Mouse (Mus musculus): ENCODE data around the gene Chst14.

Gene Chst14

DNA sequence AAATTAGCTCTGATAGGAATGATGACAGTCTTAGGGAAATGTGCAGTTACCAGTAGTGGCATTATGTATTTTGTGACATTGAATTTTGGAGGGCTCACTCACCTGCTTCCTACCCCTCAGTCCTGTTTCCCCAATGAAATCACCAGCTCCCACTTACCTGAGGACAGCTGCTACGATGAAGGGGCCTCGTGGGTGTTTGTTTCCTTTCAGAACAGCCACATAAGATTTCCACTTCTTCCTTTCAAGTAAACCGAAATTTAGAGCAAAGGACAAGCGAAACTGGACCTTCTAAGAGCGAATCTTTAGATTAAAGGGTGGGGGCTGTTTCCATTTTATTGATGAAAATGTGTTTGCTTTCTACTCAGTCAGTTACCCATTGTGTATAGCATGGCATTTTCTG, 45.8 kb downstream of the Chst14 start:
- DNase-seq = no peak

DNA sequence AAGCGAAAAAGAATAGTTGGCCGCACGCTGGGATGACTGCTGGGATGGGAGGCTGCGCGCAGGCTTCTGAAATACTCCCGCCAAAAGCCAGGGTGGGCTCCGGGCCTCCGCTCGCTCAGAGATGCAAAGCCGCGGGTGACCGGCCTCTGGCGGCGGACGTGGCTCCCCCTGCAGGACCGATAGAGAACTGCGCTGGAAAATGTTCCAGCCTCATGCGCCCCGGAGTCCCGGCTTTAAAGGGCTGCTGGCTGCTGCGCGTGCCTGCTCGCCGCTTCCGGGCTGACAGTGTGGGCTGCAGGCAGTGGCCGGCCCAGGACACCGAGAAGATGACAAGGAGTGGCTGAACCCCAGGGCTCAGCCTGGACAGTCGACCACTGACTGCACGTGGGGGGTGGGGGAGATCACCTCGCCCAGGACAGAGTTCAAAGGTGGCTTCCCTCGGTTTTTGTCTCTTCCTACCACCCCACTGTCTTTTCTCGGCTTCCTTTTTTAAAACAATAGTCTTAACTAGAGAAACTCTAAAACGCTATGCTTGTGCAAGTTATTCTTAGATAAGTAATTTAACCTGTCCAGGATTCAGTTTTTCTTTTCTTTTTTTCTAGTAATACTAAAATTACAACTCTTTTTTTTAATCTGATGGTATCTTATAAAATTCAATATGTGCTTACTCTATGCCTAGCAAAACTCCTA, 46.5 kb downstream of the Chst14 start:
- peak; percentile 79 for DNase-seq

DNA sequence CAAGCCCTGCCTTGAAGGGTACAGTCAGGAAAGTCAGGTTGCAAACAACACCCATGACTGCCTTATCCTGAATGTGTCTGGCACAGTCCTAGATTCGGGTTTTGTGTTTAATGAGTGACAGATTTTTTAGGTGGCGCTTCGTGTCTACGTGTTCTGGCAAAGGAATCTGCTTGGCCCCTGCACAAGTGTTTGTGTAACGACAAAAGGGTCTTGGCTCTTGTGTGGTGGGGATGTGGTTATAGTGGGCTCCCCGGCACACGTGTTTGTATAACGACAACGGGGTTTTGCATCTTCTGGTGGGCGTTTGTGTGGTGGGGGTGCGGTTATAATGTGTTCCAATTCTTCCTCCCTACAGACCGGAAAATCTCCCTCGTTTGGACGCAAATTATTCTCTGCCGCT, 49.6 kb downstream of the Chst14 start:
- peak; percentile 27 for DNase-seq

DNA sequence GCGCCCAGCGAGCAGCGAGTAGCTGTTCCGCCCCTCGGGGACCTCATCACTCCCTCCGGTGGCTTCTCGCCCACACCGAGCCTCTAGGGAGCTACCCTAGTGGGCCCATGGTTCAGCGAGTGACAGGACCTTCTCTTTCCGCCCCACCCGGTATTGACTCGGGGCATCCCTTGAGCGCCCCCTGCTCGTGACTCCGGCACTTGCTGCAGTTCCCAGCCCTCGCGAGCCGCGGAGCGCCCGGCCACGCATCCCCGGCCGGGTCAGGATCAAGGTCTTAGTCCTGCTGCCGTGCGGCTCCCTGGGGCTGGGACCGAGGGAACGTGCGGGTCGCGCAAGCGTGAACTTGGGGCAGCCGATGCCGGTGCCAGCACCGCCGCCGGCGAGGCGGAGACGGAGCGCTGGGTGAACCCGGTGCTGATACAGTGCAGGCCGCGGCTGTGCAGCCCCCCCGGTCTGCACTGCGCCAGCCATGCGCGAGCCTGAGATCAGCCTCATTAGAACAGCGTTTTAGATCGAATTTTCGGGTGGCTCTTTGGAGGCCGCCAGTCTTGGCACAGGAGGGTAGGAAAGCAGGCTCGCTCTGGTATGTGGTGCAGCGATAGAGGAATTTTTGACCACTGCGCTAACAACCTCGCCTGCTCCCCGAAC, 50.1 kb downstream of the Chst14 start:
- peak; percentile 86 for DNase-seq

DNA sequence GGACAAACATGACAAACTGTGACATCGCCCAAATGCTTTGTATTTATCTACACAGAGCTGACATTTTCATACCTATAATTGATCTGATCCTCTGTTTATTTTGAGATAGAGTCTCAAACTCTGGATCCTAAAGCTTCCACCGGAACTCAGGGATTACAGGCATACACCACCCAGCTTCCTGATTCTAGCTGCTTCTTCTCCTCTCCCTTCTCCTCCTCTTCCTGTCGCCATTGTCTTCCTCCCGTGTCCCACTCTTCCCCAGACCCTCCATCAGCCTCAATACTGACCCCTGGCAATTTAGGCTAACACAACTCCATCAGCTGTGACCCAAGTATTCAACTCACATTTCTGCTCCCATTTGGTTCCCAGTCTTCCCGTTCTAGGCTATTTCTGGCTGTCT, 50.6 kb downstream of the Chst14 start:
- DNase-seq = no peak

DNA sequence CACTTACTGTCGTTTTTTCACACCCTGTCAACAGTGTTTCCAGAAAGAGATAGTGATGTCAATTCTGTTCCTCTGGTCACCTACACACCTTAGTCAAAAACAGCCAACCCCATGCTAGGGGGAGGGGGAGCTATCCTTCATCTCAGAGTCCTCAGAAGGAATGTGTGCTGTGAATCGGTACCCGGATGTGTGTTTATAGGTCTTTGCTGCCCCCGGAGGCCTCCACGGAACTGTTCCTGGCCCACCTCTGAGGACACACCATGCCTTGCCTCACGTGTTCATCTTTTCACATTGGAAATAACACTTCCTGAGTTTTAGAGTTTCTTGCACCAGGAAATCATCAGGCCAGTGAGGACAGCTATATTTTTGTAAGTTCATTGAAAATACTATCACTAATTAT, 51.8 kb downstream of the Chst14 start:
- DNase-seq = no peak

All from kidney, adult 11 months (tissue).